Mouse (Mus musculus): ENCODE measurements around the gene Utrn. TPM values are rescaled to one million over a fixed set of nuclear protein-coding genes. Genes with fewer than 3 reads are reported as not detected.

Gene Utrn
- polyA plus RNA-seq, 1 experiment, result 31.4 TPM

DNA sequence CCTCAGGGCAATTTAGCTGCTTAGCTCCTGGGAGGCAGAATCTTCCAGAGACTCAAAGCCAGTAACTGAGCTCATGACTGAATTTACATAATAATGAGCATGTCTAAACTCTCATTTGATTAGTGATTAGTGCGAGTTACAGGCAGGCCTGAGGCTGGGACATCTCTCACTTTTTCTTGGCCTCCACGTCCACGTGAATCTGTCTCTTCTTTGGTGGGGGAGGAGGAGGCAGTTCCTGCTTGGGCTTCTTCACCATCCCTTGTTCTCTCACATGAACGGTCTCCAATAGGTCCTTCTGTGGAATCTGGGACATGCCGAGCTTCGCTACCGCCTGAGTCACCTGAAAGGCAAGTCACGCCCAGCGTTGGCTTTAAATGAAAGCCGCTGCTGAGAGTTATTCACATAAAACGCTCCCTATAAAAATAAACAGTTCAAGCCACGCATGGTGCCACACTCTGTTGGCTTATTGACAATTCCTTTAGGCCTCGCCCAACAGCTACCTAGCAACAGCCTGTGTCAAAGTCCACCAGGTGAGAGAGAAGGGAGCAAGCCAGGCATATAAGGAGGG lies 143.0 kb downstream of the Utrn start:
- no peak overlapping the region for H3K27ac ChIP-seq (ENCODE audit: control insufficient read depth, insufficient read depth, low read depth, low read length, poor library complexity)
- no peak overlapping the region for H3K4me3 ChIP-seq (replicated peaks; ENCODE audit: control insufficient read depth, low read depth, low read length)
- TF ChIP-seq POLR2A (IDR thresholded peaks at IDR 0.05; ENCODE audit: borderline replicate concordance, control insufficient read depth, low read depth, low read length) (no peak), CTCF (IDR thresholded peaks at IDR 0.05; ENCODE audit: control insufficient read depth, insufficient read depth, low read length) (no peak)
- peaks cover 2% of the 10 kb centered on the region for H3K4me1 ChIP-seq (ENCODE audit: control insufficient read depth, insufficient read depth, low read length)
- WGBS, result 90% methylated on average over 13 of the region's 13 CpGs

DNA sequence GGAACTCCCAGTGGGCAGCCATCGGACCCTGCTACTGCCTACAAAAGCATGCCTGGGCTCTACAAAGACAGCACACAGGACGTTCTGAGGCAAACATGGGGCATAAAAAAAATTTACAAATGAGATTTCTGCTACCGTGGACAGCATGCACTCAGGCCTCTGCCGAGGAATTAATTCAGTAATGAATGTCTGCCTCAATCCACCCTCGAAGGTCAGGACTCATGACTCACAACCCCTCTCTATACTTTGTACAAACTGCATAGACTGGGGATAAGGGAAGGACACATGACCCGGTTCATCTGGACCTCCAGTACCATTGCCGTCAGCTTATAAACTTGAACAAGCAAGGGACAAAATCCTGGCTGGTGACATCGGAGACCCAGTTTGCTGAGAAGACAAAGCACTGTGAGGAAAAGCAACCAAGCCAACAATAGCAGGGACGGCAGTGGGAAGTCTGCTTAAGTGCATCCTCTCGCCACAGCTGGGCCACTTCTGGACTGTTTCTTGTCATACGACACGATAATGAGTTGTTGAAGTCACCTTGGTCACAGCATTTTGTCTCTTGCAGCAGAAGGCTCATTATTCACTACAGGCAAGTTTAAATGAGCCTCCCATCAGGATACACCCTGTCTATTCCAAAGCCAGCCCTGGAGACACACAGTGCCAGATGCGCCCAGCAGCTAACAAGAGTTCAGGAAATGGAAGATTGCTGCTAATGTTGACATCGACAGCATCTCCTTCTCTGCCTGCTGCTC lies 144.7 kb downstream of the Utrn start:
- TF ChIP-seq POLR2A (IDR thresholded peaks at IDR 0.05; ENCODE audit: borderline replicate concordance, control insufficient read depth, low read depth, low read length), result no peak
- TF ChIP-seq CTCF (IDR thresholded peaks at IDR 0.05; ENCODE audit: control insufficient read depth, insufficient read depth, low read length), result no peak
- Histone ChIP-seq H3K4me3 (replicated peaks; ENCODE audit: control insufficient read depth, low read depth, low read length) (no peak overlapping the region), H3K4me1 (ENCODE audit: control insufficient read depth, insufficient read depth, low read length) (peaks cover 2% of the 10 kb centered on the region), H3K27ac (ENCODE audit: control insufficient read depth, insufficient read depth, low read depth, low read length, poor library complexity) (no peak overlapping the region)
- 86% methylated on average over 14 of the region's 14 CpGs for WGBS

DNA sequence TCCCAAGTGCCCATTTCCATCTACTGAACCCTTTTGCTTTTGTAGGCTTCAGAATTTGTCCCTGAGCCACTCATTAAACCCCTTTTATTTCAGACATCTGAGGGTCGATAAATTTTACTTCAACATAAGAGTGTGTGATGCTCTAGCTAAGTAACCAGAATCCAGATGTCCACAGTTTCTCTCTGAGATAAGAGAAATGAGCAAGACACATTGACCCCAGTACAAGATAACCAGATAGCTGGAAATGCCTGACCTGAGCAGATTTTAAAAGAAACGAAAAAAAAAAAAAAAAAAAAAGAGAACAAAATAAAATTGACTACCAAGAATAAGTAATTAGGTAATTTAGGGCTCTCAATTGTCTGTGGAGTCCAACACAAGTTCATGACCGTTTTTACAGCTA lies 145.9 kb downstream of the Utrn start:
- WGBS, result 55% methylated on average over 3 of the region's 3 CpGs
- no peak for TF ChIP-seq POLR2A (IDR thresholded peaks at IDR 0.05; ENCODE audit: borderline replicate concordance, control insufficient read depth, low read depth, low read length)
- TF ChIP-seq CTCF (IDR thresholded peaks at IDR 0.05; ENCODE audit: control insufficient read depth, insufficient read depth, low read length), result no peak
- no peak overlapping the region for H3K27ac ChIP-seq (ENCODE audit: control insufficient read depth, insufficient read depth, low read depth, low read length, poor library complexity)

DNA sequence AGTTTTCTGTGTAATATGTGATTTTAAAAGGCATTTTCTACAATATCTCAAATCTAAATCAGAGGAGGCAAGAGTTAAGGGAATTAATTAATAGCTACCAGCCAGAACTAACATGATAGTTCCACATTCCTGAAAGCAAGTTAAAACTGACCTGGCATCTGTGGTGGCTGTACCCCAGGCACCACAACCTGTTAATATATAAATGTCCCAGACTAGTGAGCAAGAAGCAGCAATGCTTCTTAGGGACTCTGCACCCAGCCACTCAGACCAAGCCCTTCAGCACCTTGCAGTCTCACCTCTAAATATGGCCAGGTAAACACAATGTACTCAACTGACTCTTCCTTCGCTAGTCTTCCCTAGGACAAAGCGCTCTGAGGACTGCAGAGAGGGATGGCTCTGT lies 147.1 kb downstream of the Utrn start:
- 97% methylated on average over 2 of the region's 2 CpGs for WGBS
- no peak overlapping the region for H3K4me3 ChIP-seq (replicated peaks; ENCODE audit: control insufficient read depth, low read depth, low read length)
- TF ChIP-seq POLR2A (IDR thresholded peaks at IDR 0.05; ENCODE audit: borderline replicate concordance, control insufficient read depth, low read depth, low read length), result no peak
- TF ChIP-seq CTCF (IDR thresholded peaks at IDR 0.05; ENCODE audit: control insufficient read depth, insufficient read depth, low read length), result no peak
- no peak overlapping the region for H3K27ac ChIP-seq (ENCODE audit: control insufficient read depth, insufficient read depth, low read depth, low read length, poor library complexity)
- H3K4me1 ChIP-seq (ENCODE audit: control insufficient read depth, insufficient read depth, low read length), result no peaks in the 10 kb centered on the region

More for the DNA sequence above, 145.9 kb downstream of the Utrn start:
- no peaks in the 10 kb centered on the region for H3K4me1 ChIP-seq (ENCODE audit: control insufficient read depth, insufficient read depth, low read length)
- H3K4me3 ChIP-seq (replicated peaks; ENCODE audit: control insufficient read depth, low read depth, low read length), result no peak overlapping the region

DNA sequence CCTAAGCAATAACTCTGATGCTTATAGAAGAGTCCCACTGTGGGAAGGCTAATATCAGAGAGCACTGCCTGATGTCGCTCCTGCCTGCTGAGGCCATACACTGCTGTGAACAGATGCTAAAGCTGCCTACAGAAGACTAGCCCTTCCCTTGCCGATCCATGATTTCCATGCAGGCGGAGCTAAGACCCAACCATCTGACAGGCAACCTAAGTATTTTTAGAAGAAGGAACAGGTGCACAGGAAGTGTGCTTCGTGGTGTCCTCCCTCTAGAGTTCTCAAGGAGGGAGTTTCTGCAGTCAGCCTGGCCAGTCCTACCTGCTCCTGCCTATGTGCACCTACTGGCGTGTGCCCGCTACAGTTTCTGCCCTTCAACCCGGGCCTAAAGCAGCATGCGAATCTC lies 150.8 kb downstream of the Utrn start:
- no peaks in the 10 kb centered on the region for H3K4me1 ChIP-seq (ENCODE audit: control insufficient read depth, insufficient read depth, low read length)
- no peak overlapping the region for H3K4me3 ChIP-seq (replicated peaks; ENCODE audit: control insufficient read depth, low read depth, low read length)
- TF ChIP-seq CTCF (IDR thresholded peaks at IDR 0.05; ENCODE audit: control insufficient read depth, insufficient read depth, low read length) (no peak), POLR2A (IDR thresholded peaks at IDR 0.05; ENCODE audit: borderline replicate concordance, control insufficient read depth, low read depth, low read length) (no peak)
- WGBS, result 75% methylated on average over 8 of the region's 8 CpGs
- H3K27ac ChIP-seq (ENCODE audit: control insufficient read depth, insufficient read depth, low read depth, low read length, poor library complexity), result no peak overlapping the region

DNA sequence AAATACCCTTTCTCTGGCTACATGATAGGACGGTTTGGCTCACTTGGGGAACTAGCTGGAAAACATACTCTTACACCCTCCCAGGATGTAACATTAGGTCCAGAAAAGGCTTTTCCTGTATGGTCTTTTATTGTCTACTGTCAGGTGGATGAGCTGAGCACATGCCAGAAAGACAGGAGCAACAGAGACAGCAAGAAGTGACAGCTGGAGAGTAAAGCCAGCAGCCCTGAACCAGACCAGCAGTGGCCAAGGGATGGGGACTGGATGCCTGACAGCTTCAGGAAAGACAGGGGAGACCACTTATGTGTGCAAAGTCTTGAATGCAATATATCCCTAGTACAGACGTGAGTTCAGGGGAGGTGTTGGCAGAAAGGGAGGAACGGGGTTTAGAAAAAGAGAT lies 151.8 kb downstream of the Utrn start:
- 78% methylated on average over 3 of the region's 3 CpGs for WGBS
- H3K27ac ChIP-seq (ENCODE audit: control insufficient read depth, insufficient read depth, low read depth, low read length, poor library complexity), result no peak overlapping the region

DNA sequence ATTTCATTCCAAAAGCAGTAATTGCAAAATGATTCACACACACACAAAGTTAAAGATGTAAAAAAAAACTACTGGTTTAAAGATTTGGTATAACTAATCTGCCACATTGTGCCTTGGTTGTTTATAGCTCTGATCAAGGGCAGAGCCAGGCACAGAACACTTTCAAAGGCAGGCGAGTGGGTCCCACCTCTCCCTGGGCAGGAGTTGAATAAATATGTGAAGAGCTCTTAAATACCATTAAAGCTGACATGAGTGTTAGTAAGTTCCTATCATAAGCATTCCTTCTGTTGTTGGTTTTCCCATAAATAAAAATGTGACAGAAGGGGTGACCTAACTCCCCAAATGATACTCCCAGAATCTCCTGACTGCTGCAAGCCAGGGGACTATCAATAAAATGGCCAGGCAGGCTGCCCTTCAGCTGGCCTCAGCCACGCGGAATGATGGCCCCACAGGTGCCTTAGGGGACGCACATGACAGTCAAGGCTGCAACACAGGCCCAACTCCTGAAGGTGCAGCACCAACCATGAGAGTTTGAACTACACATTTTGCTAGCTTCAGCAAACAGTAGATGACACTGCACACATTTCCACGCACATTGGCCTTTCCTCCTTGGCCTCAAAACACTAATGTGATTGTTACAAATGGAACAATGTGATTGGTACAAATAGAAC lies 152.4 kb downstream of the Utrn start:
- H3K4me3 ChIP-seq (replicated peaks; ENCODE audit: control insufficient read depth, low read depth, low read length), result no peak overlapping the region
- 80% methylated on average over 5 of the region's 5 CpGs for WGBS
- TF ChIP-seq CTCF (IDR thresholded peaks at IDR 0.05; ENCODE audit: control insufficient read depth, insufficient read depth, low read length) (no peak), POLR2A (IDR thresholded peaks at IDR 0.05; ENCODE audit: borderline replicate concordance, control insufficient read depth, low read depth, low read length) (no peak)

More for the DNA sequence above, 151.8 kb downstream of the Utrn start:
- H3K4me1 ChIP-seq (ENCODE audit: control insufficient read depth, insufficient read depth, low read length), result no peaks in the 10 kb centered on the region
- no peak overlapping the region for H3K4me3 ChIP-seq (replicated peaks; ENCODE audit: control insufficient read depth, low read depth, low read length)
- TF ChIP-seq POLR2A (IDR thresholded peaks at IDR 0.05; ENCODE audit: borderline replicate concordance, control insufficient read depth, low read depth, low read length) (no peak), CTCF (IDR thresholded peaks at IDR 0.05; ENCODE audit: control insufficient read depth, insufficient read depth, low read length) (no peak)

DNA sequence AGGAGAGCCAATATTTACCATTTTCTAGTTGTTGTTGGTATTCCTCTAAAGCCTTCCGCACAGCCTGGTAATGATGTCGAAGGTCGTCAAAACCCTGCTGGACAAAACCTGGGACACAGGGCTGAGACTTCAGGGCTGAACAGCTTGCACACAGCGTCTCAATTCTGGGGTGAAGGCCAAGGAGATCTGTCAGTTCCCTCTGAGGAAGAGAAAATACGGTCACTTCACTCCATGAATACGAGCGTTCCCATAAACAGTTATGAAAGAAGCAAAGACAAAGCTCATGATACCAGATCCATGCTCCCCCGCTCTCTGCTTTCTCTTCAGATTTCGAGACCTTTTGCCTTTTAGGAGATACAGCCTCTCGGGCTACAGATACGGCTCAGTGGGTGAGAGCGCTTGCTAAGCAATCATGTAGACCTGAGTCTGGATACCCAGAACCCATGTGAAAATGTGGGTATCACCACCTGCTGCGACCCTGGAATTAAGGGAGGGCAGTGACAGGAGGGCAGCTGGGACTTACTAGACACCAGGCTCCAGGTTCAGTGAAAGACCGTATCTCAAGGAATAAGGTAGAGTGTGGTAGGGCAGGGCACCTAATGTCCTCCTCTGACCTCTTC lies 155.8 kb downstream of the Utrn start:
- Histone ChIP-seq H3K4me3 (replicated peaks; ENCODE audit: control insufficient read depth, low read depth, low read length) (no peak overlapping the region), H3K27ac (ENCODE audit: control insufficient read depth, insufficient read depth, low read depth, low read length, poor library complexity) (no peak overlapping the region), H3K4me1 (ENCODE audit: control insufficient read depth, insufficient read depth, low read length) (no peaks in the 10 kb centered on the region)
- WGBS, result 89% methylated on average over 14 of the region's 14 CpGs
- TF ChIP-seq CTCF (IDR thresholded peaks at IDR 0.05; ENCODE audit: control insufficient read depth, insufficient read depth, low read length) (no peak), POLR2A (IDR thresholded peaks at IDR 0.05; ENCODE audit: borderline replicate concordance, control insufficient read depth, low read depth, low read length) (no peak)

More for the DNA sequence above, 152.4 kb downstream of the Utrn start:
- H3K4me1 ChIP-seq (ENCODE audit: control insufficient read depth, insufficient read depth, low read length), result no peaks in the 10 kb centered on the region
- no peak overlapping the region for H3K27ac ChIP-seq (ENCODE audit: control insufficient read depth, insufficient read depth, low read depth, low read length, poor library complexity)
